Mouse (Mus musculus) T-helper 17 cell (primary cell): Measurements from ENCODE around the gene Spink8.

Experiments used
- in situ Hi-C, 2 experiments: fragments of 300-600 bp; cut with MboI, MseI; formaldehyde crosslinking; loops; 1 replicate in 1 of 2; 2 replicates in 1 of 2; pipeline ENCODE4 v1.15.1; 2025; ENCODE audit warnings: high pct_unique_total_duplicates in 2 of 2

The Spink8 gene

DNA sequence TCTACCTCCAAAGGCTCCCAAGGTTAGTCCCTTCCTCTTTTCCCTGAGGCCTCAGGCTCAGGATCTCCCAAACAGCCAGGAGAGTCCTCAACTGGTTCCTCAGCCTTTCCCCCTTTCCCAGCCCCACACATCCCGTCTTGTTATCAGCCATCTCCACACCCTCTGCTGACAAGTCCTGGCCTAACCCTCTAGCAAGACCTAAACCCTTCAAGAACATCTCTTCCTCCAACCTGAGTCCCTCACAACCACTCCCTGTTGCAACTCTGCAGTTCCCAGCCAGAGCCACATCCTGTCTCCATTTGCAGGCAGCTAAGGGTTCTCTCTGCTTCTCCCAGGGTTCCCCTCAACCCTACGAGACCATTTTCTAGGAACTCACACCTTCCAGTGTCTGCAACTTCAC is 54.1 kb downstream of the Spink8 start:
- in situ Hi-C loops = loop anchor here in 1 of 2 experiments (10.0 kb wide), 2 partner anchors 171 to 871 kb away; partner anchors contain the start of gene Pfkfb4

DNA sequence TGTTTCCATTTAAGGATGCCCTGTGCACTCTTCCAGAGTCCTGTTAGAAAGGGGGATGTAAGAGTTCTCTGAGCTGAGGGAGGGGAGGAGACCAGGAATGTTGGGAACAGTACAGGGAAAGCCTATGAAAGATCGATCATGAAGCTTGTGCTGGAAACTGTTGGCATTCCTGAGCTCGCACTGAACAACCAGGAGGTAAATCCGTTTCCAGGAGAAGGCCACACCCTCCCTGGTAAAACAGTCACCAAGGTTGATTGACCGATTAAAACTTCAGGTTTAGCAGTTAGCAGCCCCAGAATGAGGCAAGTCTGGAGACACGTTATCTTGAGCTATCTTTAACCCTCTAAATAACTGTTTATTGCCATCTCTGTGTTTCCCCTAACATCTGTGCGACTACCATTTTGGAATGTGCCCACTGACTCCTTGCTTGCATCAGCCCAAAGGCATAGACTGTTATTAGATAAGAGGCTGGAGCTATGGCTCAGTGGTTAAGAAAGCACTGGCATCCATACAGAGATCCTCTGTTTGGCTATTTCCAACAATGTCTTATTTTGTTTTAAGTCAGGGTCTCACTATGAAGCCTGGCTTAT is 59.0 kb downstream of the Spink8 start:
- in situ Hi-C loops = loop anchor here in 1 of 2 experiments (10.0 kb wide), 2 partner anchors 774 to 876 kb away; partner anchors contain the start of gene Pfkfb4

DNA sequence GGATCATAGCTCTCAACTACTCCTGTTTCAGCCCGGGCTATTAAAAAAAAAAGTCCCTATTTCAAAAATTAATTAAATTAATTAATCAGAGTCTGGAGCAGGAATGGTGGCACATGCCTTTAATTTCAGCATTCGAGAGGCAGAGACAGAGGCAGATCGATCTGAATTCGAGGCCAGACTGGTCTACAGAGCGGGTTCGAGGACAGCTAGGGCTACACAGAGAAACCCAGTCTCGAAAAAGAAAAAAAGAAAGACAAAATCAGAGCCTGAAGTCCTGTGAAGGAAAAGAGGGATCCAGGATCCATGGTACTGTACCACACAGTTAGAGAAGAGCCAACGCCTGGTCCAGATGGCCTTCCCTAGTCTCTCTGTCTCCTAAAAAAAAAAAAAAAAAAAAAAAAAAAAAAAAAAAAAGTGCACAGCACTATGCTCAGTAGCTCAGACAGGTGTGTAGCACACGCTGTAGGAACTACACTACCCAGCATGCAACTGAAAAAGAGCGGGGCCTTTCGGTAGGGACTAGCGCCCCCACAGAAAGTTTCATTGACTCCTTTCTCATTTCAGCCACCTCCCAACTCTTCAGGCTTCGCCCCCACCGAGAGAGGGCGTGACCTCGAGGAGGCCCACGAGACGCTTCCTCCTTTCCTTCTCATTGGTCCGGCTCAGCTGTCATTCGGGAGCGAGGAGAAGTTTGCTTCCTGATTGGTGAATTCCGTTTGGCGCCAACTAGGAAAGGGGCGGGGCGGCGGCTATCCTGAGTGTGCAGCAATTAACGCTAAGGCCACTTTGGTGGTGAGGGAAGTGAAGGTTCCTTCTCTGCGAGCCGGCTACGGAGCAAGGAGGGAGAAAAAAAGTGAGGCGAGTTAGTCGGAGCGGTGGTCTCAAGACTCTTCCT is 63.0 kb downstream of the Spink8 start, which contains the start of gene Cdc25a:
Gene Cdc25a, plus strand, starts transcription at position 783 of the 895 bp plus-strand sequence.
- in situ Hi-C loops = loop anchor here in 1 of 2 experiments (5.0 to 10.0 kb wide), 3 partner anchors 57 to 880 kb away; partner anchors contain the start of genes Map4 and Pfkfb4

DNA sequence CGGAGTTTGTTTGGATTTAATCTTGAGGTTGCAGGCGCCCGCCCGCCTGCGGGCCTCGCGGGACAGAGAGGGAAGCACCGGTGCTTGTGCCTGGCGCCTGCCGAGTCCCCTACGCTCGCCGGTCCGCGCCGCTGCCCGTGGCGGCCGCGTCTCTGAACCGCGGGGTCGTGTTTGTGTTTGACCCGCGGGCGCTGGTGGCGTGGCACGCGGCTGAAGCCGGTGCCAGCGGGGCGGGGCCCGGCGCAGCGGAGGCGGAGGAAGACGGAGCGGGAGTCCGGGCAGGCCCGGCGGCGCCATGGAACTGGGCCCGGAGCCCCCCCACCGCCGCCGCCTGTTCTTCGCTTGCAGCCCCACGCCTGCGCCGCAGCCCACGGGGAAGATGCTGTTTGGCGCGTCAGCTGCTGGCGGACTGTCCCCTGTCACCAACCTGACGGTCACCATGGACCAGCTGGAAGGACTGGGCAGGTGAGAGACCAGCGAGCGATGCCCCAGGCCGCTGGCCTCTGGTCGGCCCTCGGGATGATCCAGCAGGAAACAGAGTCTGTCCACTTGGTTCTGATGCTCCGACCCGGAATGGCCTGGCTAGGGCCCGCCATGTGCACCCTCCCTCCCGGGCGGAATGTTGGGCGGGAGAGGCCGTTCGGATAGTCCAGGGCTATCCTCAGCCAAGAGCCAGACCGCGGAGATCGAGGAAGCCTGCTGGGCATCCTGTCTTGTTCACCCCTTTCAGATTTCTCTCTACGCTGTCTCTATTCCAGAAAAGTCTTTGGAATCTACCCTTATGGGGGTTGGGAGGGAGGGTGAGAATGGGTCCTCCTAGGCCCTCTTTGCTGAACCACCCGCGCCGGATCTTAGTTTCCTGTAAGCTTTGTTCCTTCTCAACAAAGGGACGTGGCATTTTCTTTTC is 63.9 kb downstream of the Spink8 start:
- in situ Hi-C loops = loop anchor here in 1 of 2 experiments (5.0 to 10.0 kb wide), 3 partner anchors 56 to 881 kb away; partner anchors contain the start of genes Map4 and Pfkfb4
